Mouse (Mus musculus): ENCODE results near the gene Teddm2.

GRCm38 (mm10) chr1:153933772-153934171 lies 33.7 kb upstream of the Teddm2 start:
- TF ChIP-seq POLR2A (IDR thresholded peaks at IDR 0.05; ENCODE audit: low read depth, low read length) (no peak), CTCF (IDR thresholded peaks at IDR 0.05; ENCODE audit: extremely low read depth, insufficient read length, insufficient replicate concordance, low read depth, low read length) (no peak)

Measured in small intestine, adult 2 months (tissue).